Mouse (Mus musculus) T-helper 17 cell (primary cell): ENCODE results near the gene Anxa6.

Source experiments
- in situ Hi-C, 2 experiments: fragments of 300-600 bp; cut with MboI, MseI; formaldehyde crosslinking; loops; 1 replicate in 1 of 2; 2 replicates in 1 of 2; pipeline ENCODE4 v1.15.1; 2025; ENCODE audit warnings: high pct_unique_total_duplicates in 2 of 2

Anxa6 gene

GRCm38 (mm10) chr11:55031211-55031990 lies 1.8 kb downstream of the Anxa6 start:
- in situ Hi-C loops: no loop called here

- in situ Hi-C loops: no loop called here
Observed at GRCm38 (mm10) chr11:55028509-55028908, 4.7 kb downstream of the Anxa6 start.

- in situ Hi-C loops: no loop called here
Observed at GRCm38 (mm10) chr11:55027204-55027855, 5.9 kb downstream of the Anxa6 start.

GRCm38 (mm10) chr11:55025896-55026295 lies 7.3 kb downstream of the Anxa6 start:
- in situ Hi-C loops: no loop called here

GRCm38 (mm10) chr11:55023583-55023982 lies 9.7 kb downstream of the Anxa6 start:
- in situ Hi-C loops: no loop called here

GRCm38 (mm10) chr11:55023049-55023564 lies 10.1 kb downstream of the Anxa6 start:
- in situ Hi-C loops: no loop called here

- in situ Hi-C loops: no loop called here
Observed at GRCm38 (mm10) chr11:55022508-55022907, 10.7 kb downstream of the Anxa6 start.

- in situ Hi-C loops: no loop called here
Observed at GRCm38 (mm10) chr11:55021859-55022258, 11.4 kb downstream of the Anxa6 start.

- in situ Hi-C loops: no loop called here
Observed at GRCm38 (mm10) chr11:55021458-55021857, 11.8 kb downstream of the Anxa6 start.

GRCm38 (mm10) chr11:55019711-55020110 lies 13.5 kb downstream of the Anxa6 start:
- in situ Hi-C loops: no loop called here

GRCm38 (mm10) chr11:55018034-55018433 lies 15.2 kb downstream of the Anxa6 start:
- in situ Hi-C loops: no loop called here

- in situ Hi-C loops: no loop called here
Observed at GRCm38 (mm10) chr11:55017201-55017600, 16.0 kb downstream of the Anxa6 start.

- in situ Hi-C loops: no loop called here
Observed at GRCm38 (mm10) chr11:55016758-55017157, 16.5 kb downstream of the Anxa6 start.

- in situ Hi-C loops: no loop called here
Observed at GRCm38 (mm10) chr11:55015831-55016241, 17.4 kb downstream of the Anxa6 start.

- in situ Hi-C loops: no loop called here
Observed at GRCm38 (mm10) chr11:55015264-55015663, 18.0 kb downstream of the Anxa6 start.

- in situ Hi-C loops: no loop called here
Observed at GRCm38 (mm10) chr11:55013802-55014201, 19.4 kb downstream of the Anxa6 start.

GRCm38 (mm10) chr11:55012551-55013521 lies 20.4 kb downstream of the Anxa6 start:
- in situ Hi-C loops: no loop called here

- in situ Hi-C loops: no loop called here
Observed at GRCm38 (mm10) chr11:55011440-55011839, 21.8 kb downstream of the Anxa6 start.

- in situ Hi-C loops: loop anchor here (10.0 kb wide), 2 partner anchors 377 to 833 kb away; no protein-coding TSS in a partner anchor
Observed at GRCm38 (mm10) chr11:55008230-55008629, 25.0 kb downstream of the Anxa6 start.

- in situ Hi-C loops: loop anchor here (10.0 kb wide), 2 partner anchors 379 to 831 kb away; no protein-coding TSS in a partner anchor
Observed at GRCm38 (mm10) chr11:55005684-55006083, 27.6 kb downstream of the Anxa6 start.

- in situ Hi-C loops: loop anchor here (5.0 to 10.0 kb wide), 3 partner anchors 37 to 830 kb away; no protein-coding TSS in a partner anchor
Observed at GRCm38 (mm10) chr11:55004970-55005502, 28.2 kb downstream of the Anxa6 start.
